Mouse (Mus musculus): Measurements from ENCODE around the gene Iars2.

DNA sequence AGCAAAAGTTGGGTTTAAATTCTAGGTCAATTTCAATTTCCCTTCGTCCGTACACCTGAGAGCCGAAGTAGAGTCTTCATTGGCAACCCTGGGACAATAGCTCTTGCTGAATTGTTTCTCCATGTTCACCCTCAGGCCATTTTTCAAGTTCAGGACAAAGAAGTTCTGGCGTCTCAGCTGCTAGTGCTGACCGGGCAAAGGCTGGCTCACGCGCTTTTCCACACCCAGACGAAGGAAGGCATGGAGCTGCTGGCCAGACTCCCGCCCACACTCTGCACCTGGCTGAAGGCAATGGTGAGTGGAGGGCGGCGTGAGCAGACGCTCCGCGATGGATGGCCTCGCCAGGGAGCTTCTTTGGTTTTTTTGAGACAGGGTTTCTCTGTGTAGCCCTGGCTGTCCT is 45.9 kb downstream of the Iars2 start:
- TF ChIP-seq POLR2A (IDR thresholded peaks at IDR 0.05; ENCODE audit: low read depth, low read length) = no peak; the same call in 1 of the 2 replicates
- no peak for TF ChIP-seq CTCF (IDR thresholded peaks at IDR 0.05; ENCODE audit: extremely low read depth, insufficient read length, insufficient replicate concordance, low read depth, low read length)
